Mouse (Mus musculus) lung, postnatal 0 days (tissue): Measurements from ENCODE around the gene Tmprss13.

Source experiments
- CTCF ChIP-seq: IDR thresholded peaks from 2 replicates; pipeline ENCODE4 v1.5.1; 2016; ENCODE audit warnings: antibody characterized with exemption, mild to moderate bottlenecking
- EP300 ChIP-seq: IDR thresholded peaks from 2 replicates; pipeline ENCODE4 v1.6.1; 2016; ENCODE audit warnings: antibody characterized with exemption, mild to moderate bottlenecking, control low read depth

- TF ChIP-seq CTCF (no peak), EP300 (no peak)
Observed at GRCm38 (mm10) chr9:45368341-45368901, 49.5 kb downstream of the Tmprss13 start.
